Mouse (Mus musculus) layer of hippocampus, postnatal 14 days (tissue): ENCODE results near the gene Coasy. TPM values are rescaled to one million over a fixed set of nuclear protein-coding genes. Genes with fewer than 3 reads are reported as not detected.
A peak's percentile ranks its signal among the peaks of the same experiment; 100 is the strongest.

Experiments
- DNase-seq, 2 experiments: peaks; one replicate each; pipeline ENCODE4 v3.0.0; 2021 to 2022; ENCODE audit warnings: low spot score in 2 of 2, mixed read lengths in 1 of 2
- long read RNA-seq, 2 experiments: library from polyadenylated mRNA; stranded (forward); transcript quantifications; one replicate each; pipeline ENCODE4 v2.0.0; 2021
- total RNA-seq, 2 experiments: library from RNA; stranded (reverse); gene quantifications; 2 replicates each; pipeline ENCODE4 v1.2.3; 2021

The Coasy gene
- total RNA-seq = 10 to 100 TPM; 32.6 to 35.7 TPM
- long read RNA-seq, experiment 1, transcript Coasy-201 (10 exons, 2,138 nt) = major isoform, 29 of 54 reads
- long read RNA-seq, experiment 1, transcript Coasy-202 (9 exons, 2,386 nt) = minor isoform, 14 of 54 reads
- long read RNA-seq, experiment 1, partial matches to known transcripts = 7 of 54 reads
- long read RNA-seq, experiment 1, other reads (novel, unspliced or antisense) = 4 of 54 reads
- long read RNA-seq, experiment 2, transcript Coasy-201 (10 exons, 2,138 nt) = major isoform, 29 of 63 reads
- long read RNA-seq, experiment 2, transcript Coasy-202 (9 exons, 2,386 nt) = minor isoform, 20 of 63 reads
- long read RNA-seq, experiment 2, partial matches to known transcripts = 10 of 63 reads
- long read RNA-seq, experiment 2, other reads (novel, unspliced or antisense) = 4 of 63 reads

DNA sequence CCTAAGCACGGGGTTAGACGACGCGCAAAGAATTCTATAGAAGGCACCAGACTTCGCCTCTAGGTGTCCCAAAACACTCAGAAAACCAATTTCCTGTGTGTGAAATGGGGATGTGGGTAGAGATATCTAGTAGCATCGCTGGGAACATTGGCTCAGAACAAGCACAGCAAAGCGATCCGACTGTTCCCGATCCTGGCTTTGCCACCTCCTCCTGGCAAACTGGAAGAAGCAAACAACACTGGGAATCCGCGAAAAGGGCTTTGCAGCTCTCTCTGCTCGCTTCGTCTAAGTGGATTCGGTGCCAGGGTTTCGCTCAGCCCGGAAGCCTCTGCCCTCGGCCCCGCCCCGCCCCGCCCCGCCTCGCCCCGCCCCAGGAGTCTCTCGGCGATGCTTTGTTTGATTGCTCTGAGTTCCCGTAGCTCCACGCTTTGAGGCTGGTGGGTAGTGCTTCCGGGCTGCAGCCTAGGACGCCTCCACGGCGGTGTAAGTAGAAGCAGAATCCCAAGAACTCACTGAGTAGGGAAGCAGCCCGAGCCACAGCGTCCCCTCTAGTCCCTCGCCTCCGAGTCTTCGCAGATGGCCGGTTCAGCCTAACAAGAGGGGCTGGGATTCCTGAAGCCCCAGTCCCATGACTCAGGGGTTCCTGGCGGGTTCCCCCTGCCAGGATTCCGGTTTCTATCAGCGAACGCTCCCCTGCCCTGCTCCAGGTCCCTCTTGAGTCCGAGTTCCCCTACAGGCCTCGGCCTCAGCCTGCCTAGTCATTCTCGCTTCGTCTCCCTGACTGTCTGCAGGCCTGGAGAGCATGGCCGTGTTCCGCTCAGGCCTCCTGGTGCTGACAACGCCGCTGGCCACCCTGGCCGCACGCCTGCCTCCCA is at the start of gene Coasy:
TSS of gene Coasy (plus strand) at position 358 of the 875 bp plus-strand sequence.
- peak; percentile 83 to 93 for DNase-seq

- no peak for DNase-seq
Observed at GRCm38 (mm10) chr11:101033856-101034500, 48.4 kb upstream of the Coasy start.

DNA sequence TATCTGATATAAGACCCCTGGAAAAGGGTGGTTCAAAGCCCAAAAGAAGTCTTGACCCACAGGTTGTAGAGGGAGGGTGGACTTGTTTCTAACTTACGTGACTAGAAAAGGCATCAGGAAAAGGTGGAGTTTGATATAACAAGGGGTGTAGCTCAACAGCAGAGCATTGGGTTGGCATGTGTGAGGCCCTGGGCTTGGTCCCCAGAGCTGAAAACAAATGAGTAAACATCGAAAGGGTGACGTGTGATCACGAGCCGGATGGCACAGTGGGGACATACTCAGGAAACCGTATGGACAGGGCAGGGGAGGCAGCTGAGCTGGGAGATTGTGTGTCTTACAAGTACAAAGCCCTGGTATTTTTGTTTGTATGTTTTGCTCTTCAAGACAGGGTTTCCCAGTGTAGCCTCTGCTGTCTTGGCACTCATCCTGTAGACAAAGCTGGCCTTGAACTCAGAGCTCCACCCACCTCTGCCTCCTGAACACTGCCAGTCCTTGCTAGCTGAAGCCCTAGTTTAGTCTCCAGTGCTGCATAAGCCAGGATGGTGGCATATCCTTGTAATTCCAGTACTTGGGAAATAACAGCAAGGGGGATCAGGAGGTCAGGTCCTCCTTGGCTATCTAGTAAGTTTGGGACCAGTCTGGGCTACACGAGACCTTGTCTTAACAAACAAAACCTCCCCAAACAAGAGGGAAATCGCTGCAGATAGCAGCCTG is 47.6 kb upstream of the Coasy start:
- DNase-seq = no peak

DNA sequence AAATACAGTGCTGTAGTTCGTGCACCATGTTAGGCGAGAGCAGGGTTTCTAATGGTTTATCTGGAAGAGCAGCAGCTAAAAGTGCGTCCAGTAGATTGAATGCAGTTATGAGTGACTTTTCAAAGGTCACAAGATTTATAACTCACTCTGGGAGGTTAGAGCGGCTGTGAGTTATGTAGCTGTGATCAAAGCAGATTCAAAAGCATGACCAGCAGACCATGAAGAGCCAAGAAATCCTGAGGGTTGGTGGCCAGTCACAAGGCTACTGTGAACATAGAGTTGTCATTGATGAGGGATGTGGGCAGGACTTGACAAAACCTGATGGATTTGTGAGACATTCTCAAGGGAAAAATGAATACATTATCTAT is 47.1 kb upstream of the Coasy start:
- DNase-seq = no peak

DNA sequence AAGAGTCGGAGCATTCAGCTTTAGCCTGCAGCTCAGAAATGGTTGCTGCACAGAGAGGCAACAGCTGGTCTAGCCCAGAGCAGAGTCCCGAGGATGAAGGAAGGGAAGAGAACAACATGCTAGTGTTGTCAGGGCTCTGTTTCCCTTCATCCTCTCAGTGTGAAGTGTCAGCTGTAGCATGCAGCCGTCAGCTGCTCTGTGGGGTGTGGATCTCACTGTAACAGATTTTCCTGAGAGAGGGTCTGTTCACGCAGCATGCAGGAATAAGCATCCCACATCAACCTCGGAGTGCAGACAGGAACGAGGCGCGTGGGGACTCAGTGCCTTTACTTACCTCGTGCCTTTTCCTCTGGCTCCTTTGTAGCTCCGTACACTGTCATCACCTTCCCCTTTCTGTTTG is 44.6 kb upstream of the Coasy start:
- DNase-seq = no peak

DNA sequence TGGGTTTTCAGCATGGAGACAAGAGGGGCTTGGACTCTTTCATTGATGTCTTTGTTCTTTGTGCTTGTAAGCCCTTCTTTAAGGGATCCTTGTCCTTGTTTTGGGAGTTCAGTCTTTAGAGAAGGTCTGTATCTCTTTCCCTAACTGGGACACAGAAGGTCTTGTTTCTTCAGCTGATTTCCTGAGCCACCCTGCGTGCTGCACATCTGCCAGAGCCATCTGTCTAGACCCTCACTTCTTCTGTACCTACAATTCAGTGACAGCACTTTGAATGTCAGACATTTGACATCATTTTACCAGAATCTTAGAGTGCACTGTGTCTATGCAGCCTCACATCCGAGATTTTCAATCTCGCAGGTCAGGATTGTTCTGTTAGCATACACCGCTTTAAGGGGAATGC is 36.5 kb upstream of the Coasy start:
- no peak for DNase-seq

- no peak for DNase-seq
Observed at GRCm38 (mm10) chr11:101046440-101046839, 35.9 kb upstream of the Coasy start.

DNA sequence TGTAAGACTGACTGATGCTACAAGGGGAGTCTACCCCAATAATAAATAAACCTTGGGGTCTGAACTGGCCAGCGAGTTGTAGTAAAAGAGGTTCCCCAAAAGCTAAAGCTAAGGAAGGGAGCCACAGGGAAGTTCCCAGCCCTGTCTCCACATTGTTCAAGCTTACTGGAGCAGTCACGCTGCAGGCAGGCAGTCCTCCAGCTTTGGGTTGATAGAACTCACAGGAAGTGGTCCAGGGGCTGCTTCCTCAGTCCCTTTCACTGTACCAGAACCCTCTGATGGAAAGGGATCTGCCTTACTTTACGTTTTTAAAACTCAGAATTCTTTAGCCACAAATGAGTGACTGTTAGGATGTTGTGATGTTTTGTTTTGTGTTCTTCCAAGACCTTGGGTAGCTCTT is 34.9 kb upstream of the Coasy start:
- DNase-seq = no peak

GRCm38 (mm10) chr11:101050359-101050758 is 32.0 kb upstream of the Coasy start:
- peak in 1 of 2 experiments; percentile 77 for DNase-seq

DNA sequence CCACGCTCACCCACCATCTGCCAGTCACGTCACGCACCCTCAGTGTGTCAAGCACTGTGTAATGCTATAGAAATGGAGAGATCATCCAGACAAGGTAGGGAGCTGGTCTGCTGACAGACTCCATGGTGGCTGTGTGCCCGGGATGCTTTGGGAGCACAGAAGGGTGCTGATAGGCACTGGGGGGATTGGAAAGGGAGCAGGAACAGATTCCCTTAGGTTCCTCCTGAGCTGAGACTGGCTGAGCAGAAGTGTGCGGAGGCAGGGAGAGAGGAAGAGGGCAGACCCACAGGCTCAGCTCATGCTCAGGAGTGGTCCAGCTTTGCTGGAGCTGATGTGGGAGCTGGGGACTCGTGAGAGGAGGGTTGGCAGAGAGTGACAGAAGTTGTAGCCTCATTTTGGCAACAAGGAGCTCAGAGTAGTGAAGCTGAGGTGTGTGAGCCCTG is 31.3 kb upstream of the Coasy start:
- DNase-seq = peak in 1 of 2 experiments; percentile 69

- DNase-seq = no peak
Observed at GRCm38 (mm10) chr11:101051617-101052016, 30.7 kb upstream of the Coasy start.

GRCm38 (mm10) chr11:101052751-101053473 is 29.5 kb upstream of the Coasy start:
- DNase-seq = no peak

DNA sequence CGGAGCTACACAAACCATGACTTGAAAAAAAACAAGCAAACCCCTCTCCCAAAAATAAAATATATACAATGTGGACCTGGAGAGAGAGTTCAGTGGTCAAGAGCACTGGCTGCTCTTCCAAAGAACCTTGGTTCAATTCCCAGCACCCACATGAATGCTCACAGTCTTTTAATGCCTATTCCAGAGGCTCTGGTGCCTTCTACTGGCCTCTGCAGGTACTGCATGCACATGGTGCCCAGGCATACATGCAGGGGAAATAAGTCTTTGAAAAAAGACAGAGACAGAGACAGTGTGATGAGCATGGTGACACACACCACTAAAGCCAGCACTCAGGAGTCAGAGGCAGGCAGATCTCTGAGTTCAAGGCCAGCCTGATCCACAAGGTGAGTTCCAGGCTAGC is 28.4 kb upstream of the Coasy start:
- DNase-seq = no peak

DNA sequence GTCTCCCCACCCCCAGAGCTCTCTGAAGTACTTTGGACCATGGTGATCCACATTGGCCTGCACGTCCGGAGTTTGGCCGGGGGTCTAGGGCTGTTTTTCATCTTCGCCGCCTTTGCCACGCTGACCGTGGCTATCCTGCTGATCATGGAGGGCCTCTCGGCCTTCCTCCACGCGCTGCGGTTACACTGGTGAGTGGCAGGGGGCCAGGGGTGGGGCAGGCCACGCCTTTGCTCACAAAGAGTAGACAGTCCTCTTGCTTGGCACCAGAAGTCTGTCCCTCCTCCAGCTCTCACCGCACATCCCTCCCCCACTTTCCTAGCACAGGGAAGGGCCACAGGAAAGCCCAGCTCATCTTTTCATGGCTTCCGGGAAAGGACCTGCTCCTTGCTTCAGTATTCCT is 26.9 kb upstream of the Coasy start:
- no peak for DNase-seq

DNA sequence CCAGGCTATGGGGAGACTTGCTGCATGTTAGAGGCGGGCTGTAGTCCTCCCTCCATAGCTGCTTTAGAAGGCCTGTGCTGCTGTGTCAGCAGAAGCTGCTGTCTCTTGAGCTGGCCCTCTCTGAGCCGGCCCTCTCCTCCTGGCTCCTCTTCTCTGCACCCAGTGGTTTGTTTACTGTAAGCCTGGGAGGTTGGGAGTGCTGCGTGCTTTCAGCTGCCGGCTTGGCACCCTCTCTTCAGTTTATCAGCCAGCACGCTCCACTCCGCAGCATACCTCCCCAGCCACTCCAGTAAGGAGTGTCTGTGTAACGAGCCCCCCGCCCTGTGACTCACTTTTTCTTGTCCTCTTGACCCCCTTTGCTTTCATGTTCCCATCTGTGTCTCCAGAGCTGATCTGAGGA is 25.5 kb upstream of the Coasy start:
- no peak for DNase-seq

GRCm38 (mm10) chr11:101057860-101058259 is 24.5 kb upstream of the Coasy start:
- DNase-seq = peak; percentile 84 to 85

GRCm38 (mm10) chr11:101058726-101059125 is 23.6 kb upstream of the Coasy start:
- no peak for DNase-seq

GRCm38 (mm10) chr11:101059473-101059872 is 22.9 kb upstream of the Coasy start:
- no peak for DNase-seq

DNA sequence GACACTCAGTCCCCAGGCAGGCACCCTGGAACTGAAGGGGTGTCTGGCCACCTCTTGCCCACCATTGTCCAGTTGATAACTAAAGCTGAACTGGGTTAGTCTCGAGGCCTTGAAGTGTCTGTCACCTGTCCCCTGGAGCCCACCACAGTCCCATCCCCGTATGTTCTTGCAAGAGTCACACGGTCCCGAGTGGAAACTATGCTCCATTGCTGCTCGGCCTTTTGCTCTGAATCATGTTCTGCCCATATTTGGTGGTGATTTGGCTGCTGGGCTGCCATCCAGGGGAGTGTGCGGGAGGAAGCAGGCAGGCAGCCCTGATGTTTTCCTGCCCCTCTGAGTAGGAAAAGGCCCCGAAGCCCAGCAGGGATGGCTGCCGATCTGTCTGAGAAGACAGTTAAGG is 22.2 kb upstream of the Coasy start:
- peak in 1 of 2 experiments; percentile 67 for DNase-seq

DNA sequence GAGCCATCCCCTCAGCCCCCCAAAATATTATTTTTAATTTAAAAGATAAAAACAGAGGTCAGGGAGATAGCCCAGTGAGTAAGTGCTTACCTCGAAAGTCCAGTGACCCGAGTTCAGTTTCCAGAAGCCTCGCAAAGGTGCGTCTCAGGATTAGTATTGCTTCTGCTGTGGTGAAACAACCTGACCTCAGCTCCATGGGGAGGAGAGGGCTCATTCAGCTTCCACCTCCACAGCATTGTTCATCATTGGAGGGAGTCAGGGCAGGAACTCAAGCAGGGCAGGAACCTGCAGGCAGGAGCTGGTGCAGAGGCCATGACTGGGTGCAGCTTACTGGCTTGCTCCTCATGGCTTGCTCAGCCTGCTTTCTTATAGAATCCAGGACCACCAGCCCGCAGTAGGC is 21.3 kb upstream of the Coasy start:
- DNase-seq = no peak
